Mouse (Mus musculus) CH12.LX (cell line): ENCODE measurements at regions not wholly inside any gene's neighbourhood (a gene's known extent, or its start where the extent isn't known, plus 50 kb on each side); places are given as distances from the start of the nearest gene placed in this dataset.

Experiments used
- CTCF ChIP-seq, 2 experiments: IDR thresholded peaks in 1 of 2; conservative IDR thresholded peaks in 1 of 2; 2 replicates each; pipeline ENCODE4 v1.5.1; 2011 to 2012; ENCODE audit warnings: low read depth in 2 of 2, low read length in 2 of 2, improper control_type of control experiment in 1 of 2, inconsistent platforms in 1 of 2, mild to moderate bottlenecking in 1 of 2, moderate library complexity in 1 of 2
- E2F4 ChIP-seq: IDR thresholded peaks from 2 replicates; pipeline ENCODE4 v1.6.1; 2011; ENCODE audit warnings: low read depth, low read length, improper control_type of control experiment; ENCODE audit not compliant: insufficient replicate concordance
- ELF1 ChIP-seq: IDR thresholded peaks from 2 replicates; pipeline ENCODE4 v1.6.1; 2014; ENCODE audit warnings: low read depth, mild to moderate bottlenecking, inconsistent platforms, low read length, improper control_type of control experiment

DNA sequence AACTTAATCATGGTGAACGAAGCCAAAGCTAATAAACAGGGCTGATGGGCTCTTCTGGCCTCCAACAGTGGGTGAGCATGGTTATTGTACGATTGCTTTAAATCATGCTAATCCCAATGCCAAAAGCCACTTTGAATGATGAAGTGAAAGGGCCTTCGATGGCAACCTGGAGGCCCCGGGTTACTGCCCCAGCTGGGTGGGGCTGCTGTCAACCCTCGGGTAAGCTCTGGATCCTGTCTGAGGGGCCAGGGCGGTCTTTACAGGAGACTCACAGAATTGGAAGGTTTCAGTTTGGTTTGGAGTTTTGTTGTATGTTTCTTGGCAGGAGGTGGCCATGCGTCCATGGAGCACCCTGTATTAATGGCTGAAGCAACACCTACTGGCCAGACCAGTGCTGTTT is 78.6 kb upstream of the Bmper start:
- no peak for TF ChIP-seq ELF1
- no peak for TF ChIP-seq CTCF (conservative IDR thresholded peaks at IDR 0.05 in 1 of 2, IDR thresholded peaks at IDR 0.05 in 1 of 2; ENCODE audit: low read depth in 2 of 2, low read length in 2 of 2)
- no peak for TF ChIP-seq E2F4
